Mouse (Mus musculus): ENCODE measurements around the gene Pkd2l1. TPM values are rescaled to one million over a fixed set of nuclear protein-coding genes. Genes with fewer than 3 reads are reported as not detected.

Gene Pkd2l1
- polyA plus RNA-seq (2014; fragmentation: Nextera tagmentation; extraction: Ambion mirVana), result not detected in 2 replicates

DNA sequence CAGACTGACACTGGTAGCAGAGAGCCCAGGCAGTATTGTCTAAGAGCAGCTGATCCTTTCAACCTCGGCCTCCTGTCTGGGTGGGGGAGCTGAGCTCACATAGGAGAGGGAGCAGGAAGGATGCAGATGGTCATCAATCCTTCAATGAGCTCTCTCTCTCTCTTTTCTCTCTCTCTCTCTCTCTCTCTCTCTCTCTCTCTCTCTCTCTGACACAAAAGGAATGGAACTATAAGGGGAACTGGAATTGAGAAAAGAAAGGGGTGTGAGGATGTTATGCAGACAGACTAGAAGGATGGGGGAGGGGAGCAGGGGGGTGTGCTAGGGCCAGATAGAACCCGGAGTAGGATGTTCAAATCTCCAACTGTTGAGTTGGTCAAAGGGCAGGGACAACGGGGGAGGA lies at the start of gene Pkd2l1:
Gene Pkd2l1 (minus strand): TSS at position 101 of the 400 bp plus-strand sequence.
- Histone ChIP-seq H3K4me3 (ENCODE audit: low read depth, low read length) (no peak within 1 kb of the TSS), H3K27ac (replicated peaks; ENCODE audit: low read depth, low read length) (no peak within 1 kb of the TSS), H3K4me1 (ENCODE audit: control insufficient read depth, insufficient read depth, low read length) (no peaks in the 10 kb centered on the region), H3K4me2 (ENCODE audit: low read depth, severe bottlenecking) (no peak within 1 kb of the TSS), H3K36me3 (ENCODE audit: control insufficient read depth, insufficient read depth, low read length) (no peaks in the 10 kb centered on the region), H3K9ac (ENCODE audit: low read length) (no peak within 1 kb of the TSS), H3K27me3 (ENCODE audit: control insufficient read depth, insufficient read depth, low read length) (no peaks in the 10 kb centered on the region), H3K9me3 (ENCODE audit: control insufficient read depth, low read length) (no peaks in the 10 kb centered on the region)
- 55% methylated on average over 3 of the region's 3 CpGs for WGBS
- ATAC-seq (ENCODE audit: insufficient number of reproducible peaks, low FRiP score, low TSS enrichment, low read depth), result no peak
- no peak for DNase-seq (ENCODE audit: low spot score)

- Histone ChIP-seq H3K27me3 (ENCODE audit: control insufficient read depth, insufficient read depth, low read length) (no peaks in the 10 kb centered on the region), H3K4me1 (ENCODE audit: control insufficient read depth, insufficient read depth, low read length) (no peaks in the 10 kb centered on the region), H3K27ac (replicated peaks; ENCODE audit: low read depth, low read length) (no peak overlapping the region), H3K4me2 (ENCODE audit: low read depth, severe bottlenecking) (no peak overlapping the region), H3K9me3 (ENCODE audit: control insufficient read depth, low read length) (no peaks in the 10 kb centered on the region), H3K4me3 (ENCODE audit: low read depth, low read length) (no peak overlapping the region), H3K36me3 (ENCODE audit: control insufficient read depth, insufficient read depth, low read length) (no peaks in the 10 kb centered on the region), H3K9ac (ENCODE audit: low read length) (no peak overlapping the region)
- no peak for DNase-seq (ENCODE audit: low spot score)
- 83% methylated on average over 2 of the region's 2 CpGs for WGBS
- no peak for ATAC-seq (ENCODE audit: insufficient number of reproducible peaks, low FRiP score, low TSS enrichment, low read depth)
Measured at GRCm38 (mm10) chr19:44238906-44239305, 46.7 kb upstream of the Pkd2l1 start.

GRCm38 (mm10) chr19:44237471-44238006 lies 45.3 kb upstream of the Pkd2l1 start:
- Histone ChIP-seq H3K27me3 (ENCODE audit: control insufficient read depth, insufficient read depth, low read length) (no peaks in the 10 kb centered on the region), H3K4me2 (ENCODE audit: low read depth, severe bottlenecking) (peak overlapping the region; percentile 24; the same call in 1 of the 2 replicates), H3K4me1 (ENCODE audit: control insufficient read depth, insufficient read depth, low read length) (no peaks in the 10 kb centered on the region), H3K4me3 (ENCODE audit: low read depth, low read length) (no peak overlapping the region), H3K27ac (replicated peaks; ENCODE audit: low read depth, low read length) (no peak overlapping the region), H3K9ac (ENCODE audit: low read length) (no peak overlapping the region), H3K9me3 (ENCODE audit: control insufficient read depth, low read length) (no peaks in the 10 kb centered on the region), H3K36me3 (ENCODE audit: control insufficient read depth, insufficient read depth, low read length) (no peaks in the 10 kb centered on the region)
- WGBS, result 14% methylated on average over 19 of the region's 19 CpGs
- DNase-seq (ENCODE audit: low spot score) (no peak), ATAC-seq (ENCODE audit: insufficient number of reproducible peaks, low FRiP score, low TSS enrichment, low read depth) (no peak)

DNA sequence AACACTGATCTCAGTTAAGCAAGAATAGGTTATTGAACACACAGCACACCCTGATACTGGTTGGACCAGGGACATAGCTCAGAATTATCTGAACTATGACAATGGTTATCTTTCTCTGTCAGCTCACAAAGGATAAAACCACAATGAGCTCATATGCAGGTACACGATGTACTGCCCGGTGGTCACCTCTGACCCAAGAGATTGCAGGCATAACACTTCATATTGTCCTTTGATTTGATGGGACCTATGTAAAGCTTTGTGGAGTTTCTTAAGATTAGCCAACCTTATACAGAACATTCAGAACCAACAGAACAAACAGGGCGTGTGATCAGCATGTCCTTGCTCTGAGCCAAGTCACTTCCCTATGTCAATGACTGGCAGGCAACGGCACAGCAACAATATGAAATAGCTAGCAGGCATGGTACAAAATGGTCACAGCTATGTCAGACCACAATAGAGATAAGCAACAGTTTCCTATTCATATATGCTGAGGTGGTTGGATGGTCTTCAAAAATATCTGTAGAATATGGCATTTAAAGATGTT lies 39.4 kb upstream of the Pkd2l1 start:
- Histone ChIP-seq H3K9ac (ENCODE audit: low read length) (no peak overlapping the region), H3K4me3 (ENCODE audit: low read depth, low read length) (no peak overlapping the region), H3K27ac (replicated peaks; ENCODE audit: low read depth, low read length) (no peak overlapping the region), H3K27me3 (ENCODE audit: control insufficient read depth, insufficient read depth, low read length) (0 out of 2 replicates have a peak, but pooled peaks cover 2% of the 10 kb centered on the region), H3K36me3 (ENCODE audit: control insufficient read depth, insufficient read depth, low read length) (no peaks in the 10 kb centered on the region), H3K4me1 (ENCODE audit: control insufficient read depth, insufficient read depth, low read length) (no peaks in the 10 kb centered on the region), H3K4me2 (ENCODE audit: low read depth, severe bottlenecking) (no peak overlapping the region), H3K9me3 (ENCODE audit: control insufficient read depth, low read length) (no peaks in the 10 kb centered on the region)
- ATAC-seq (ENCODE audit: insufficient number of reproducible peaks, low FRiP score, low TSS enrichment, low read depth) (no peak), DNase-seq (ENCODE audit: low spot score) (no peak)
- WGBS, result 82% methylated on average over 4 of the region's 4 CpGs

DNA sequence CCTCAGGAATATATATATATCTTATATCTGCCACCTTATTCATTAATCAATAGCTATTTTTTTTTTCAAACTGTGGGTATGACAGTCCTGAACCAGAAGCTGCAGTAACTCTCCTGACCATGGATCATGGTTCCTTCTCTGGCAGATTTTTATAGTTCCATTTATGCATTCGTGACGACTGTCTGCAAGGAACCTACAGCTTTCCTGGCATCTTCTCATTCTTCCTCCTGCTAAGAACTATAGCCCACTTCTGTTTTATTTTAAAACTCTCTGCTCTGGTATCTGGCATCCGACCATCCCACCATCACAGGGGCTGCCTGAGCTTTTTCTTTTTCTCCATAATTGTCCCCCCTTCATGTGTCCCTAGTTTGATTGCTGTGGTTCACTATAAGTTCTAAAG lies 38.0 kb upstream of the Pkd2l1 start:
- Histone ChIP-seq H3K4me2 (ENCODE audit: low read depth, severe bottlenecking) (no peak overlapping the region), H3K4me1 (ENCODE audit: control insufficient read depth, insufficient read depth, low read length) (no peaks in the 10 kb centered on the region), H3K9me3 (ENCODE audit: control insufficient read depth, low read length) (no peaks in the 10 kb centered on the region), H3K27ac (replicated peaks; ENCODE audit: low read depth, low read length) (no peak overlapping the region), H3K9ac (ENCODE audit: low read length) (no peak overlapping the region), H3K36me3 (ENCODE audit: control insufficient read depth, insufficient read depth, low read length) (no peaks in the 10 kb centered on the region), H3K27me3 (ENCODE audit: control insufficient read depth, insufficient read depth, low read length) (0 out of 2 replicates have a peak, but pooled peaks cover 2% of the 10 kb centered on the region), H3K4me3 (ENCODE audit: low read depth, low read length) (no peak overlapping the region)
- ATAC-seq (ENCODE audit: insufficient number of reproducible peaks, low FRiP score, low TSS enrichment, low read depth) (no peak), DNase-seq (ENCODE audit: low spot score) (no peak)
- WGBS, result 68% methylated on average over 3 of the region's 3 CpGs

- Histone ChIP-seq H3K9me3 (ENCODE audit: control insufficient read depth, low read length) (no peaks in the 10 kb centered on the region), H3K4me2 (ENCODE audit: low read depth, severe bottlenecking) (no peak overlapping the region), H3K27me3 (ENCODE audit: control insufficient read depth, insufficient read depth, low read length) (0 out of 2 replicates have a peak, but pooled peaks cover 2% of the 10 kb centered on the region), H3K36me3 (ENCODE audit: control insufficient read depth, insufficient read depth, low read length) (no peaks in the 10 kb centered on the region), H3K27ac (replicated peaks; ENCODE audit: low read depth, low read length) (no peak overlapping the region), H3K4me3 (ENCODE audit: low read depth, low read length) (no peak overlapping the region), H3K9ac (ENCODE audit: low read length) (no peak overlapping the region), H3K4me1 (ENCODE audit: control insufficient read depth, insufficient read depth, low read length) (no peaks in the 10 kb centered on the region)
- DNase-seq (ENCODE audit: low spot score) (no peak), ATAC-seq (ENCODE audit: insufficient number of reproducible peaks, low FRiP score, low TSS enrichment, low read depth) (no peak)
- 63% methylated on average over 2 of the region's 2 CpGs for WGBS
Measured at GRCm38 (mm10) chr19:44229776-44230175, 37.5 kb upstream of the Pkd2l1 start.

DNA sequence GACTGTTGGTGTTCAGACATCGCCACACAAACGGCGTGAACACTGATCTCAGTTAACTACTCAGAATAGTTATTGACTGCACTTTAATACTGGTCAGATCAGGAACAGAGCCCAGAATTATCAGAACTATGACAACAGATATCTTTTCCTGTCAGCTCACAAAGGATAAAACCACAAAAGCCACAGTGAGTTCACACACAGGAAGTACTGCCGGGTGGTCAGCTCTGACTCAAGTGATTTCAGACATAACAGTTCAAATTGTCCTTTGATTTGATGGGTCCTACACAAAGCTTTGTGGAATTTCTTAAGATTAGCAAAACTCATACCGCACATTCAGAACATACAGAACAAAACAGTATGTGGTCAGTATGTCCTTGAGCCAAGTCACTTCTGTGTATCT lies 33.5 kb upstream of the Pkd2l1 start:
- Histone ChIP-seq H3K9me3 (ENCODE audit: control insufficient read depth, low read length) (no peaks in the 10 kb centered on the region), H3K4me3 (ENCODE audit: low read depth, low read length) (no peak overlapping the region), H3K4me1 (ENCODE audit: control insufficient read depth, insufficient read depth, low read length) (no peaks in the 10 kb centered on the region), H3K9ac (ENCODE audit: low read length) (no peak overlapping the region), H3K27ac (replicated peaks; ENCODE audit: low read depth, low read length) (no peak overlapping the region), H3K27me3 (ENCODE audit: control insufficient read depth, insufficient read depth, low read length) (0 out of 2 replicates have a peak, but pooled peaks cover 2% of the 10 kb centered on the region), H3K4me2 (ENCODE audit: low read depth, severe bottlenecking) (no peak overlapping the region), H3K36me3 (ENCODE audit: control insufficient read depth, insufficient read depth, low read length) (no peaks in the 10 kb centered on the region)
- WGBS, result 89% methylated on average over 5 of the region's 5 CpGs
- ATAC-seq (ENCODE audit: insufficient number of reproducible peaks, low FRiP score, low TSS enrichment, low read depth) (no peak), DNase-seq (ENCODE audit: low spot score) (no peak)

GRCm38 (mm10) chr19:44217958-44218525 lies 25.8 kb upstream of the Pkd2l1 start:
- DNase-seq (ENCODE audit: low spot score), result no peak
- no peaks in the 10 kb centered on the region for H3K9me3 ChIP-seq (ENCODE audit: control insufficient read depth, low read length)

More at GRCm38 (mm10) chr19:44217958-44218525, 25.8 kb upstream of the Pkd2l1 start:
- no peak for ATAC-seq (ENCODE audit: insufficient number of reproducible peaks, low FRiP score, low TSS enrichment, low read depth)
- no peaks in the 10 kb centered on the region for H3K4me1 ChIP-seq (ENCODE audit: control insufficient read depth, insufficient read depth, low read length)
- H3K27ac ChIP-seq (replicated peaks; ENCODE audit: low read depth, low read length), result no peak overlapping the region
- H3K36me3 ChIP-seq (ENCODE audit: control insufficient read depth, insufficient read depth, low read length), result no peaks in the 10 kb centered on the region
- 69% methylated on average over 3 of the region's 3 CpGs for WGBS
- no peak overlapping the region for H3K4me2 ChIP-seq (ENCODE audit: low read depth, severe bottlenecking)
- H3K4me3 ChIP-seq (ENCODE audit: low read depth, low read length), result no peak overlapping the region
- H3K27me3 ChIP-seq (ENCODE audit: control insufficient read depth, insufficient read depth, low read length), result no peaks in the 10 kb centered on the region
- no peak overlapping the region for H3K9ac ChIP-seq (ENCODE audit: low read length)
